Mouse (Mus musculus) CH12.LX (cell line): ENCODE results near the gene Scd2. TPM values are rescaled to one million over a fixed set of nuclear protein-coding genes. Genes with fewer than 3 reads are reported as not detected.

Experiments used
- DNase-seq: peaks from one replicate; pipeline ENCODE4 v3.0.0-alpha.2; 2013; ENCODE audit errors: extremely low read depth
- H3K27ac ChIP-seq: 2 replicates; pipeline ENCODE4 v1.5.1; 2012; ENCODE audit warnings: low read depth, mild to moderate bottlenecking, control low read depth, moderate library complexity; ENCODE audit not compliant: insufficient read depth
- H3K27me3 ChIP-seq: replicated peaks from 2 replicates; pipeline ENCODE3; 2012; ENCODE audit warnings: inconsistent platforms
- H3K36me3 ChIP-seq, 2 experiments: replicated peaks in 1 of 2; 2 replicates each; pipeline versions ENCODE3 to v1.6.1; 2012; ENCODE audit warnings: inconsistent platforms in 1 of 2, low read length in 1 of 2, mild to moderate bottlenecking in 1 of 2, mixed read lengths in 1 of 2, moderate library complexity in 1 of 2; ENCODE audit not compliant: control insufficient read depth in 1 of 2, insufficient read depth in 1 of 2
- H3K4me1 ChIP-seq, 2 experiments: 2 replicates each; pipeline ENCODE4 v1.6.1; 2012; ENCODE audit warnings: inconsistent platforms in 1 of 2, moderate library complexity in 1 of 2; ENCODE audit not compliant: insufficient read depth in 2 of 2, control insufficient read depth in 1 of 2
- H3K4me2 ChIP-seq: 2 replicates; pipeline ENCODE4 v1.6.1; 2012; ENCODE audit warnings: low read depth, mild to moderate bottlenecking, control low read depth; ENCODE audit not compliant: poor library complexity, insufficient read depth, severe bottlenecking
- H3K4me3 ChIP-seq, 3 experiments: fragments of 150-350 bp in 1 of 3; sonication (generic) in 1 of 3; replicated peaks in 1 of 3; 2 replicates each; pipeline versions ENCODE3 to v1.5.1; 2011 to 2012; ENCODE audit warnings: low read depth in 2 of 3, low read length in 2 of 3, mild to moderate bottlenecking in 2 of 3, moderate library complexity in 2 of 3, control low read depth in 1 of 3, improper control_type of control experiment in 1 of 3, inconsistent platforms in 1 of 3, mixed read lengths in 1 of 3; ENCODE audit not compliant: poor library complexity in 1 of 3
- H3K79me2 ChIP-seq: replicated peaks from 2 replicates; pipeline ENCODE4 v1.6.1; 2012; ENCODE audit warnings: mild to moderate bottlenecking, moderate library complexity; ENCODE audit not compliant: control insufficient read depth, poor library complexity, insufficient read depth, severe bottlenecking; ENCODE audit errors: extremely low read depth
- H3K9ac ChIP-seq: 2 replicates; pipeline ENCODE4 v1.6.1; 2012; ENCODE audit warnings: low read depth, mild to moderate bottlenecking, control low read depth, moderate library complexity; ENCODE audit not compliant: insufficient read depth
- H3K9me3 ChIP-seq: replicated peaks from 2 replicates; pipeline ENCODE3; 2012; ENCODE audit warnings: low read length, inconsistent platforms, mixed read lengths
- CHD2 ChIP-seq: IDR thresholded peaks from 2 replicates; pipeline ENCODE4 v1.6.1; 2011; ENCODE audit warnings: low read length, improper control_type of control experiment
- GABPA ChIP-seq: IDR thresholded peaks from 2 replicates; pipeline ENCODE4 v1.6.1; 2012; ENCODE audit warnings: low read depth, low read length, improper control_type of control experiment, inconsistent platforms; ENCODE audit not compliant: insufficient replicate concordance
- POLR2A ChIP-seq: IDR thresholded peaks from 2 replicates; pipeline ENCODE4 v1.6.1; 2011; ENCODE audit warnings: low read depth, mild to moderate bottlenecking, improper control_type of control experiment, low read length
- POLR2AphosphoS2 ChIP-seq: IDR thresholded peaks from 2 replicates; pipeline ENCODE4 v1.6.1; 2011; ENCODE audit warnings: low read depth, low read length, improper control_type of control experiment
- RCOR1 ChIP-seq: conservative IDR thresholded peaks from 2 replicates; pipeline ENCODE4 v1.6.1; 2012; ENCODE audit warnings: low read depth, mild to moderate bottlenecking, inconsistent platforms, low read length, improper control_type of control experiment
- SIN3A ChIP-seq: IDR thresholded peaks from 2 replicates; pipeline ENCODE4 v1.6.1; 2012; ENCODE audit warnings: low read length, improper control_type of control experiment, inconsistent platforms
- SMC3 ChIP-seq: IDR thresholded peaks from 2 replicates; pipeline ENCODE4 v1.6.1; 2011; ENCODE audit warnings: low read depth, low read length, improper control_type of control experiment
- TCF12 ChIP-seq: IDR thresholded peaks from 2 replicates; pipeline ENCODE4 v1.6.1; 2014; ENCODE audit warnings: low read depth, mild to moderate bottlenecking, inconsistent platforms, low read length, improper control_type of control experiment
- ZC3H11A ChIP-seq: IDR thresholded peaks from 2 replicates; pipeline ENCODE4 v1.6.1; 2012; ENCODE audit warnings: low read depth, mild to moderate bottlenecking, inconsistent platforms, low read length, improper control_type of control experiment
- ZMIZ1 ChIP-seq: IDR thresholded peaks from 2 replicates; pipeline ENCODE4 v1.6.1; 2012; ENCODE audit warnings: low read depth, mild to moderate bottlenecking, inconsistent platforms, low read length, improper control_type of control experiment
- dilution Hi-C: fragments of 300-500 bp; cut with MboI; formaldehyde crosslinking; loops from 2 replicates; pipeline ENCODE4 v1.14.3; 2020; ENCODE audit warnings: low sequenced_read_pairs; ENCODE audit not compliant: extremely low pct_unique_long_range_greater_than_20kb, extremely low pct_ligation_motif_present
- in situ Hi-C: fragments of 300-500 bp; cut with MboI; formaldehyde crosslinking; loops from 3 replicates; pipeline ENCODE4 v1.14.3; 2019; ENCODE audit warnings: low sequenced_read_pairs, low pct_ligation_motif_present, low pct_unique_long_range_greater_than_20kb, mixed read lengths
- polyA plus RNA-seq: library from polyadenylated mRNA; unstranded; fragments of >175 nt; gene quantifications from 2 replicates; pipeline ENCODE4 v1.2.1, GENCODE M21; 2012; ENCODE audit warnings: low read depth; ENCODE audit not compliant: insufficient read length
- total RNA-seq, 2 experiments: library from RNA; depleted of rRNA; stranded (reverse); fragments of 300-350 nt in 1 of 2; fragments of >200 nt in 1 of 2; gene quantifications; 2 replicates each; pipeline ENCODE4 v1.2.3; 2012 to 2014

Scd2 gene
- total and polyA plus RNA-seq, 3 experiments: 205 to 408 (median 212) TPM

DNA sequence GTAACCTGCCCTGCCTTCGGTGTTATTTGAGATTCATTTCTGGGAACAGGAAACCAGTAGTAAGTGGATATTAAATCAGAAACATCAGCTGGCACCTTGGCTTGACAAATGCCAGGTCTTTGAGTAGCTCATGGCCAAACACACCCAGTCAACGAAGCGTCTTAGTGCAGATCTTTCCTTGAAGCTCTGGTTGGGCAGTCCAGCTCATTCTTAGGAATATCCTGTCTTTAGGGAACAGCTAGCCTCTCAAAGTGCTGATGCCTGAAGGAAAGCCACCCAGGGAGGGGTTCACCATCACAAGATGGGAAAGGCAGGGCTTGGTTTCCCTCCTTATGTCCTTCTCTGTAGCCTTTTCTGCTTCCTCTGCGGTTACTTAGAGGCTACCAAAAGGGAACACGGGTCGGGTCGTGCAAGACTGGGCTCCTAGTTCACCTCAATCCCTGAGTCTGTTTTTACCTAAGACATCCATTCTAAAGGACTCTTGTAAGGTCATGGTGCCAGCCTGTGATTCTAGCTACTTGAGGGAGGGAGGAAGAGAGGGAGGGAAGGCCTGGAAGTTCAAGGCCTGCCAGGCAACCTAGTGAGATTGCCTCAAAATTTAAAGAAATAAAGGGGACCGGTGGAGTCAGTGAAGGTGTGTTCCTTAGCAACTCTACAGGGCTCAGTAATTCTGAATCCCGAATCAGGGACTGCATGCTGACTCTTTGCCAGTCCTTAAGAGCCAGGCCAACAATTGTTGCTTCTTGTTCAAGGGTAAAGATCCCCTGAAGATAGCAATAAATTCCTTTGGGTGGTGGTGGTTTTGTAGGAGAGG is 13.8 kb downstream of the Scd2 start:
- Histone ChIP-seq H3K27ac (no peak overlapping the region), H3K9me3 (no peaks in the 10 kb centered on the region), H3K27me3 (no peaks in the 10 kb centered on the region), H3K4me3 (no peak overlapping the region), H3K4me2 (no peak overlapping the region), H3K79me2 (peaks cover 7% of the 10 kb centered on the region; the same call in 1 of the 2 replicates), H3K9ac (no peak overlapping the region), H3K36me3 (peaks cover 57 to 67% of the 10 kb centered on the region in 2 experiments), H3K4me1 (peaks cover 0 to 35% of the 10 kb centered on the region in 2 experiments; a peak in 3 of 4 replicates)
- in situ Hi-C loops (no loop called here), dilution Hi-C loops (no loop called here)
- peak; percentile 84; the same call in 1 of the 2 replicates for TF ChIP-seq POLR2AphosphoS2
- no peak for TF ChIP-seq SMC3
- no peak for DNase-seq

DNA sequence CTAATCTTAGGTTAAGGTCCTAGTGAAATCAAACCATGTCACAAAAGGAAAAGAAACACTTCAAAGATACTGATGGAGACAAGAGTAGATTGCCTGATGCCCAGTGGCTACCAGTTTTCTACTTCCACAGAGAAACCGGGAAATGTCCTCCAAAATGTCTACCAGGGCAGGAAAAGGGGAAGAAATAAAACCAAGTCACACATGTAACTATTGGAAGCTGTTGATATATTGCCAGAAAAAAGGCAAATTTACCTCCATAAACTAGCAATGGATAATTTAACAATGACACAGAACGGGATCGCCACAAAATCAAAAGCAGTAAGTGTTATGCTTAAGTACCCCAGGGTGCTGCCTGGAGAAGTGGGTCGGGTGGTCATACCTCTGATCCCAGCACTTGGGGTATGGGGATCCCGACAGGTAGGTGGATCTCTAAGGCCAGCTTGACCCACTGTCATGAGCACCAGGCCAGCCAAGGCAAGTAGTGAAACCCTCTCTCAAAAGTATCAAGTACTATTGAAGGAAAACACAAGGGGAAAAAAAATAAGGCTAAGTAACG is 14.5 kb downstream of the Scd2 start:
- TF ChIP-seq POLR2AphosphoS2 (peak; percentile 77; the same call in 1 of the 2 replicates), ZC3H11A (no peak), ZMIZ1 (0 out of 2 replicates have a peak, but pooled peaks have one; percentile 1), GABPA (no peak), POLR2A (peak; percentile 20; the same call in 1 of the 2 replicates), RCOR1 (no peak), TCF12 (no peak)
- H3K27ac ChIP-seq: no peak overlapping the region
- no peaks in the 10 kb centered on the region for H3K27me3 ChIP-seq
- peaks cover 0 to 31% of the 10 kb centered on the region in 2 experiments; a peak in 3 of 4 replicates for H3K4me1 ChIP-seq
- no peak overlapping the region for H3K9ac ChIP-seq
- dilution Hi-C loops: no loop called here
- H3K4me3 ChIP-seq: no peak overlapping the region
- H3K9me3 ChIP-seq: no peaks in the 10 kb centered on the region
- no peak overlapping the region for H3K4me2 ChIP-seq
- DNase-seq: no peak
- in situ Hi-C loops: no loop called here
- peaks cover 4% of the 10 kb centered on the region; the same call in 1 of the 2 replicates for H3K79me2 ChIP-seq
- H3K36me3 ChIP-seq: peaks cover 51 to 60% of the 10 kb centered on the region in 2 experiments

DNA sequence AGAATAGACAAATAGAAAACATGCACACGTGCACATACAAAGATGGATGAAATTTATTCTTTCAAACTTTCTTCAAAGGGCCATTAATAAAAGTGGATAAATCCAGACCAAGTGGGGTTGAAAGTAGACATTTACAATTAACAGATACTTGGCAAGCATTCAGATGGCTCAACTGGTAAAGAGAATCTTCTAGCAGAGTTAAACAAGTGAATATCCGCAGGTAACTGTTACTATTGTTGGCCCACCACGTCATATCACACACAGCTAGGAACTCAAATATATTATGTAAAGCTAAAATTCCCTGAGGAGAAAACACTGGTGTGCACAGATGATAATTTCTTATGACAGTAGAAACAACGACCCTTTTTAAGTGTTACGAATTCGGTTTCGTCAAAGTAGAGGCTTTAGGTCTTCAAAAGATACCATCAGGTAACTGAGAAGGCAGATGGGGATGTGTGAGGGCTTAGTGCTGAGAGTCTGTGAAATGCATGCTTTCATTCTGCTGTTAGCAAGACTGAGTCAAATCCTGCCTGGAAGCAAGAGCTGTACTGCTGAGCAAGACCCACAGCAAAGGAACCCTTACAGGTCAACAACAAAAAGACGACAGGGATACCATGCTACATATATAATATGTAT is 15.3 kb downstream of the Scd2 start:
- Histone ChIP-seq H3K79me2 (no peaks in the 10 kb centered on the region), H3K9ac (no peak overlapping the region), H3K27me3 (no peaks in the 10 kb centered on the region), H3K9me3 (no peaks in the 10 kb centered on the region), H3K4me1 (peaks cover 0 to 30% of the 10 kb centered on the region in 2 experiments; a peak in 3 of 4 replicates), H3K36me3 (peaks cover 45 to 53% of the 10 kb centered on the region in 2 experiments), H3K27ac (no peak overlapping the region), H3K4me3 (no peak overlapping the region), H3K4me2 (no peak overlapping the region)
- in situ Hi-C loops (no loop called here), dilution Hi-C loops (no loop called here)
- no peak for DNase-seq
- no peak for TF ChIP-seq SIN3A
- TF ChIP-seq CHD2: 0 out of 2 replicates have a peak, but pooled peaks have one; percentile 9
